In genomic region chr9:64789341-64789761, GRCm38 (mm10) we compare ENCODE assay signal across 13 mouse cellular contexts. TPM values are rescaled to one million over a fixed set of nuclear protein-coding genes. Genes with fewer than 3 reads are reported as not detected.
A peak's percentile ranks its signal among the peaks of the same experiment; 100 is the strongest.
DNase-seq lines count a peak whose midpoint lies in the region; ATAC-seq lines count a peak whose summit lies in the region.
"Had no signal": no experiment of that assay in that cellular context is flagged by ENCODE, and none has a peak within 500 bp of the region (broad histone marks: within the 10 kb centered on the region; RNA-seq: fewer than 3 reads in every experiment).

No protein-coding gene starts in this region.

- no peaks in the 10 kb centered on the region for H3K27me3 ChIP-seq in heart, embryonic 16.5 days (ENCODE audit: control insufficient read depth, insufficient read depth, low read length)
- no peaks in the 10 kb centered on the region for H3K27me3 ChIP-seq in heart, embryonic 12.5 days (replicated peaks)
- no peaks in the 10 kb centered on the region for H3K27me3 ChIP-seq in hindbrain, embryonic 10.5 days (ENCODE audit: insufficient read depth, poor library complexity, severe bottlenecking)
- H3K27me3 ChIP-seq: embryonic facial prominence, embryonic 12.5 days; midbrain, embryonic 12.5 days had no signal

- no peaks in the 10 kb centered on the region; the same call in 1 of the 2 replicates for H3K4me1 ChIP-seq in heart, embryonic 16.5 days (ENCODE audit: control insufficient read depth, insufficient read depth, low read length)
- no peaks in the 10 kb centered on the region; the same call in 1 of the 2 replicates for H3K4me1 ChIP-seq in heart, embryonic 12.5 days (replicated peaks)
- no peaks in the 10 kb centered on the region for H3K4me1 ChIP-seq in hindbrain, embryonic 10.5 days (replicated peaks)
- H3K4me1 ChIP-seq: embryonic facial prominence, embryonic 12.5 days; midbrain, embryonic 12.5 days had no signal

- H3K9me3 ChIP-seq in heart, embryonic 16.5 days (replicated peaks; ENCODE audit: control insufficient read depth, low read length), result no peaks in the 10 kb centered on the region
- no peaks in the 10 kb centered on the region for H3K9me3 ChIP-seq in heart, embryonic 12.5 days (replicated peaks)
- no peaks in the 10 kb centered on the region for H3K9me3 ChIP-seq in hindbrain, embryonic 10.5 days
- H3K9me3 ChIP-seq: embryonic facial prominence, embryonic 12.5 days; midbrain, embryonic 12.5 days had no signal

- H3K4me2 ChIP-seq in heart, embryonic 16.5 days (ENCODE audit: low read depth, low read length), result peak overlapping the region; percentile 27
- H3K4me2 ChIP-seq in heart, embryonic 12.5 days, result no peak overlapping the region
- H3K4me2 ChIP-seq: embryonic facial prominence, embryonic 12.5 days; midbrain, embryonic 12.5 days had no signal

- H3K9ac ChIP-seq in heart, embryonic 16.5 days (ENCODE audit: low read length), result no peak overlapping the region
- no peak overlapping the region for H3K9ac ChIP-seq in heart, embryonic 12.5 days
- H3K9ac ChIP-seq: embryonic facial prominence, embryonic 12.5 days; midbrain, embryonic 12.5 days had no signal

- WGBS in heart, embryonic 16.5 days, result 52% methylated on average over 13 of the region's 13 CpGs
- WGBS in heart, embryonic 12.5 days, result 54% methylated on average over 13 of the region's 13 CpGs
- 84% methylated on average over 13 of the region's 13 CpGs for WGBS in hindbrain, embryonic 10.5 days

- no peak for ATAC-seq in heart, embryonic 16.5 days (replicated peaks; ENCODE audit: extremely low read depth, insufficient read depth, low FRiP score)
- no peak for ATAC-seq in heart, embryonic 12.5 days (ENCODE audit: insufficient number of reproducible peaks, low FRiP score)
- peak; percentile 76 for ATAC-seq in megakaryocyte, adult 5-6 weeks (ENCODE audit: poor library complexity, severe bottlenecking)
- ATAC-seq: intestine, postnatal 0 days had no signal

- H3K36me3 ChIP-seq in heart, embryonic 16.5 days (ENCODE audit: control insufficient read depth, insufficient read depth), result no peaks in the 10 kb centered on the region
- no peaks in the 10 kb centered on the region for H3K36me3 ChIP-seq in heart, embryonic 12.5 days
- H3K36me3 ChIP-seq in hindbrain, embryonic 10.5 days, result no peaks in the 10 kb centered on the region
- H3K36me3 ChIP-seq: embryonic facial prominence, embryonic 12.5 days; midbrain, embryonic 12.5 days had no signal

- DNase-seq in CD4-positive helper T cell, adult 2 months (ENCODE audit: low read depth, low spot score), result peak; percentile 93
- DNase-seq in c-Kit-positive CD71-positive TER-119-negative erythroid progenitor cells, embryonic 14.5 days (ENCODE audit: low read depth), result peak; percentile 65
- no peak for DNase-seq in embryo, embryonic 11 days
- no peak for DNase-seq in urinary bladder, postnatal 10 days (ENCODE audit: low spot score)
- no peak for DNase-seq in hindbrain, embryonic 10.5 days (ENCODE audit: low spot score)
- DNase-seq: adrenal gland, postnatal 14 days; gastrocnemius, postnatal 25 days had no signal

- peak overlapping the region; percentile 63; the same call in 1 of the 2 replicates for H3K27ac ChIP-seq in heart, embryonic 16.5 days (ENCODE audit: low read length)
- H3K27ac ChIP-seq in heart, embryonic 12.5 days (ENCODE audit: poor library complexity, severe bottlenecking), result no peak overlapping the region; the same call in 1 of the 2 replicates
- H3K27ac ChIP-seq in hindbrain, embryonic 10.5 days, result no peak overlapping the region
- H3K27ac ChIP-seq: embryonic facial prominence, embryonic 12.5 days; midbrain, embryonic 12.5 days had no signal

- peak overlapping the region; percentile 7; the same call in 1 of the 2 replicates for H3K4me3 ChIP-seq in heart, embryonic 16.5 days (ENCODE audit: low read length)
- H3K4me3 ChIP-seq in heart, embryonic 12.5 days, result no peak overlapping the region
- H3K4me3 ChIP-seq in hindbrain, embryonic 10.5 days, result no peak overlapping the region
- H3K4me3 ChIP-seq: embryonic facial prominence, embryonic 12.5 days; midbrain, embryonic 12.5 days had no signal

RNA-seq across cellular contexts. Expression of gene Dennd4a, which starts 21.8 kb away (rescaled TPM):
- polyA plus RNA-seq in heart, embryonic 16.5 days (2015; fragmentation: Nextera tagmentation; extraction: Ambion mirVana), result 5.4 and 6.0 TPM in 2 replicates
- 5.4 and 8.0 TPM in 2 replicates for polyA plus RNA-seq in heart, embryonic 12.5 days (2016; fragmentation: Nextera tagmentation; extraction: Ambion mirVana)
- 48.2 and 50.2 TPM in 2 replicates for total RNA-seq in megakaryocyte, adult 5-6 weeks (2015)
- 33.3 and 47.0 TPM in 2 replicates for total RNA-seq in megakaryocyte, adult 5-6 weeks (2017)
- 8.0 and 8.8 TPM in 2 replicates for polyA plus RNA-seq in hindbrain, embryonic 10.5 days (2016; fragmentation: Nextera tagmentation; extraction: Ambion mirVana)

RNA-seq across cellular contexts. Expression of gene Rab11a, which starts 51.8 kb away (rescaled TPM):
- 287 and 335 TPM in 2 replicates for polyA plus RNA-seq in heart, embryonic 16.5 days (2015; fragmentation: Nextera tagmentation; extraction: Ambion mirVana)
- 325 and 346 TPM in 2 replicates for polyA plus RNA-seq in heart, embryonic 12.5 days (2016; fragmentation: Nextera tagmentation; extraction: Ambion mirVana)
- 249 and 281 TPM in 2 replicates for total RNA-seq in megakaryocyte, adult 5-6 weeks (2015)
- total RNA-seq in megakaryocyte, adult 5-6 weeks (2017), result 144 and 161 TPM in 2 replicates
- 290 and 299 TPM in 2 replicates for polyA plus RNA-seq in hindbrain, embryonic 10.5 days (2016; fragmentation: Nextera tagmentation; extraction: Ambion mirVana)

Comparison
In these comparisons a context has a peak if more than half of its experiments do, and no peak if none do; other contexts are left out.
1. DNase-seq: peak in CD4-positive helper T cell, adult 2 months (single experiment) and c-Kit-positive CD71-positive TER-119-negative erythroid progenitor cells, embryonic 14.5 days (single experiment); none in embryo, embryonic 11 days (single experiment), urinary bladder, postnatal 10 days (single experiment) and hindbrain, embryonic 10.5 days (single experiment).